Mouse (Mus musculus): ENCODE results near the gene Pla2g2f.
A peak's percentile ranks its signal among the peaks of the same experiment; 100 is the strongest.

Pla2g2f gene

DNA sequence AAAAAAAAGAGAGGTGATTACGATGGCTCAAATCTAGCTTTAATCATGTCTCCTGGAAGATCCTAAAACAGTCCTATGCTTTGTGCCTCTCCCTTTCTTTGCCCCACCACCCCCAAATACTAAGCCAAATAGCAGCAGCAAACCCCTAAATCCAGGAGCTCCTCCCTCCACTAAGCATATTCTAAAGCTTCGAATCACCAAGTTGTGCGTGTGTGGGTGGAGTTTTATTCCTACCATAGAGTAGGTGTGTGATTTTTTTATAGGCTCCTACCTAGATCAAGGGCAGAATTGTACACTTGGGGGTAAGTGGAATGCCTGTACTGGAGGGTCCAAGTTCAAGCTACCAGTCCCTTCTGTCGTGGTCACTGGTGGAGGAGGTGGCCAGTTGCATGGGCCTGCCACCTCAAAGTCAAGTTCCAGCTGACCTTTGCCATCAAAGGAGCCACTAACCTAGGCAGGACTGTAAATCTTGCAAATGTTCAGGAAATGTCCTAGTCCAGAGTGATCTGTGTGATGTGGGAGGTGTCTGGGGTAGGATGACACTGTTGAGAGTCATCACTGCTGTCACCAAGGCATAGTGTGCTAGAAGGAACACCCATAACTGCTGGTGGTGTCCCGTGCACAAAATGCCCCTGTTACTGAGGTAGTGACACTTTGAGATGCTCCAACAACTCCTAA, 38.7 kb downstream of the Pla2g2f start:
- DNase-seq (ENCODE audit: low read depth, low spot score): no peak

GRCm38 (mm10) chr4:138716697-138717096, 40.7 kb downstream of the Pla2g2f start:
- no peak for DNase-seq (ENCODE audit: low read depth, low spot score)

DNA sequence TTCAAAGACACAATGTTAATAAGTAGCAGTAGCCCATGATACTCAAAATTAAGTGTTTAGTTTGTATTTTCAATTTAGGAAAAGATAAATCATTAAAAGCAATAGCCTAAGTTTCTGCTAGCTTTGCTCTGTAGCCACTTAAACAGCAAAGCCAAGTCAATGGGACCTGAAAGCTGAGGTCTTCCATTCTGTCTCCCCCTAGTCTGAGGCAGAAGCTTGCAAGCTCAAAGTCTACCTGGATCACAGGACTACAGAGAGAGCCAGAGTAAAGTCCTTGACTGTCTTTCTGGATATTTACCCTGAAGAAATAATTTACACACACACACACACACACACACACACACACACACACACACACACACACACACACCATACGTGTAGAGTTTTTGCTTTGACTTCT, 43.2 kb downstream of the Pla2g2f start:
- no peak for DNase-seq (ENCODE audit: low read depth, low spot score)

DNA sequence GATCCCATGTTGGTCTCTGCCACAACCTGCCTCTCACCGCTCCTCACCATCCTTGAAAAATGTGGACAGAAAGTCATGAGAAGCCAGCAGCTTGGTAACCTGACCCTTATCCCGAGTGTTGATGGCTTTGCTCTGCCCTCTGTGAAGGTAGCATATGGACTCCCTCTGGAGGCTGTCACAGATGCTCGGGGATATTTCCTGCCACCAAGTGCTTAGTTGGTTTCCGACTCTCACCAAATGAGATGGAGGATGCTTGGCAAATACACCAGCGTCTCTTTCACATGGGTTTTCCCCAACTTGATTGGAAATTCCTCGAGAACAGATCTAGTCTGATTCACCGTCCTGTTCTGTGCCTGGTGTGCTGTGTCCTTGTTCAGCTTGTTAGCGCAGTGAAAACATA, 44.8 kb downstream of the Pla2g2f start:
- no peak for DNase-seq (ENCODE audit: low read depth, low spot score)

- no peak for DNase-seq (ENCODE audit: low read depth, low spot score)
Observed at GRCm38 (mm10) chr4:138712096-138712495, 45.3 kb downstream of the Pla2g2f start.

- no peak for DNase-seq (ENCODE audit: low read depth, low spot score)
Observed at GRCm38 (mm10) chr4:138711051-138711820, 46.2 kb downstream of the Pla2g2f start.

DNA sequence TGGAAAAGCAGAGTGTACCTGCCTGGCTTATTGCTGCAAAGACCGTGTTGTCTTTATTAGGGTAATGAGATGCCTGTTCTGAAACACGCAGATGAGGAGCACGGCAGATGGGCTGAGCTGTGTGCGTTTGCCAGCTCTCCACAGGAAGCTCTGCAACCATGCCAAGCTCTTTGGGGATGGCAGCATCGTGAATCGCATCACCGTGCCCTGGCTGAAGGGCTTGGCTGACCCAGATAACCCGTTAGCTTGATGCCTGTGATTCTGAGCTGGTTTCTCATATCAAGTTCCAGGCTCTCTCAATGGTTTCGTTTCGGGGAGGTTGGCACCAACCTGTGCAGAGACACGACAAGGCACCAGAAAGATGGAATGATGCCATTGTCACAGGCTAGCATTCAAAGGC, 46.8 kb downstream of the Pla2g2f start:
- DNase-seq (ENCODE audit: low read depth, low spot score): no peak

- DNase-seq (ENCODE audit: low read depth, low spot score): no peak
Observed at GRCm38 (mm10) chr4:138709944-138710343, 47.5 kb downstream of the Pla2g2f start.

DNA sequence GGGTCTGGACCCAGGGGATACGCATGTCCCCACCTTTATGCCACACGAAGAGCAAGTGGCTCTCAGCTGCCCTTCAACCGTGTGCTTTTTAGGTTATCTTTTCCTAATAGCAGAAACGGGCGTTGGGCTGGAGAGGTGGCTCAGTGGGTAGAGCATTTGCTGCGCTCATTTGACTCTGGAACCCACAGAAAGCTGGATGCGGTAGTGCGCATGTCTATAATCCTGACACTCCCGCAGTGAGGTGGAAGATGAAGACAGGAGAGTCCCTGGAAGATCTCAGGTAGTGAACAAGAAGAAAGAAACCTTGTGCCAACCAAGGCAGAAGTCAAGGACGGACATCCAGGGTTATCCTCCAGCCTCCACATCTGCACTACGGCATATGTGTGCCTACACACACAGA, 48.2 kb downstream of the Pla2g2f start:
- no peak for DNase-seq (ENCODE audit: low read depth, low spot score)

GRCm38 (mm10) chr4:138708636-138709035, 48.8 kb downstream of the Pla2g2f start:
- DNase-seq (ENCODE audit: low read depth, low spot score): peak; percentile 14

DNA sequence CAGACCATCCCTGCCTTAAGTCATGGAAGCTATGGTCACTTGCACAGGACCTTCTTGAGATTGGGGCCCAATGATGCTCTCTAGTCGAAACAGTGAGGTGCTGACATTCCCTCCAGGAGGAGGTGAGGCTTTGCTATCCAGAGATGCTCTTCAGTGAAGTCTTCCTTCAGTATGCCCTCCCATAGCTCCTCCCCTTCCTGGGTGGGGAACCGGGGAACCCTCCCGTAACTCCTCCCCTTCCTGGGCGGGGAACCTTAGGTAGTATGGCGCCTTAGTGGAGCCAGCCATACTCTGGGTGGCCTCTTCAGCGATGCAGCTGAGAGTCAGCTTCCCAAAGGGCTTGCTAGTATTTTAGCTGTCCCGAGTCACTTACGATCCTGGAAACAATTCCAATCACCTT, 50.8 kb downstream of the Pla2g2f start:
- DNase-seq (ENCODE audit: low read depth, low spot score): no peak

DNA sequence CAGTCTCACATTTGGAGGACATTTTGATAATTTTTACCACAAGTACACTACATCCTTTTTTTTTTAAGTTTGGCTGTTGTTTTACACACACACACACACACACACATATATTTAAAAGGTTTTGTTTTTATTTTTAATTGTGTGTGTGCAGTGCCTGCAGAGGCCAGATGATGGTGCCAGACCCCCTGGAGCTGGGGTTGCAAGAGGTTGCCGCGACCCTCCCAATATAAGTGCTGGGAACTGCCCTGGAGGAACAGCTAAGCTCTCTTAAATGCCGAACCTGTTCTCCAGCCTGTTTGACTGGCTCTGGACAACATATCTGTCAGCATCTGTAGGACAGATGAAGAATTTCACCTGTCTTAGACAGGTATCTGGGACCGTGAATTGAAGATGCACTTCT, 53.3 kb downstream of the Pla2g2f start:
- no peak for DNase-seq (ENCODE audit: low read depth, low spot score)

- DNase-seq (ENCODE audit: low read depth, low spot score): no peak
Observed at GRCm38 (mm10) chr4:138703591-138703990, 53.8 kb downstream of the Pla2g2f start.

DNA sequence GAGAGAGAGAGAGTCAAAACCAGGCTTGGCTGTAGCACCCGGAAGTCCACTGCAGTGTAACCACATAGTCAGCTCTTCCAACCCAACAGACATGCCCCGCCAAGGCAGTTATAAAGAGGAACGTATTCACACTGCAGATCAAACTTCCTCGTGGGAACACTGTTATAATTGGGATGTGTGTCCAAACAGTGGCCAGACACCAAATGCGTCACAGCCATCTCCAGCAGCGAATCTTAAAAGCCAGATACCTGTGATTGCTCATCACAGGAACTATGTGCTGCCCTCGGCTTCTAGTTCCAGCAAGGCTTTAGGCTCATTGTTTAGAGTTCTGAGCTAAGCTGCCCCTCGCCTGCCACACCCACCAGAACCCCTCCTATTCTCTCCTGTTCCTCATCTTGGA, 54.9 kb downstream of the Pla2g2f start:
- DNase-seq (ENCODE audit: low read depth, low spot score): no peak

DNA sequence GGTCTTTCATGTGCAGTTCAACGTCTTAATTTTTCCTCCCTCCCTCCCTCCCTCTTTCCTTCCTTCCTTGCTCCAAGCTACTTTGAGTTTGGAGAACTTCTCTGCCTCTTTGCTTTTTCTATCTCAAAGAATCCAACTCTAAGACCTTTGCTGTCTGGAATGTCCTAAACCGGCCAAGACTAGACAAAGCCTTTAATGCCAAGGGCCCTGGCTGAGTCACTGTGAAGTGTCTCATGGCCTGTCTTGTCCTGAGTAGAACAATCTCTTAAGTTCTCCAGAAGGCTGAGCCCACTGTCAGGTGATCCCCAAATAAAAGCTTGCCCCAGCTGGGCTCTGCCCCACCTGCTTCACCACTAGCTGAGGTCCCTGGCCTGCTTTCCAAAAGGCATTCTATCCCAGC, 55.4 kb downstream of the Pla2g2f start:
- DNase-seq (ENCODE audit: low read depth, low spot score): no peak

DNA sequence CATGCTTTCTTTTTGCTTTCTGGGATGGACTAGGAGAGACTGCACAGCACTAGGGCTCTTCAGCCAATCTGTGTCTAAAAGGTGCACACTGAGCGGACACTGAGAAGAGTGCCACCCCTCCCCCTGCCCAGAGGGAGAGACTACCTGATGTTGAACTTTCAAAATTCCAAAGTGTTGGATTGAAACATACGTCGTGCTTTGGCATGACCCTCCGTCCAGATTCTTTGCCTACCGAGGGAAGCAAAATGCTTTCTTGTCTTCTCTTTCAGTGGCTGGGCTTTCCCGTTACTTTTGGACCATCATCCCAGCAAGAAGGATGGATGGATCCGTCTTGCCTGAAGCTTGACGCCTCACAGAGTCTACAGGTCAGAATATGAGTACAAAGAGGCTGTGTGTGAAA, 56.3 kb downstream of the Pla2g2f start:
- no peak for DNase-seq (ENCODE audit: low read depth, low spot score)

Measured in CD4-positive helper T cell, adult 2 months (primary cell).